Mouse (Mus musculus) G1E-ER4 (cell line): ENCODE measurements around the gene Gadd45b. TPM values are rescaled to one million over a fixed set of nuclear protein-coding genes. Genes with fewer than 3 reads are reported as not detected.

ENCODE experiments used
- GATA1 ChIP-seq: IDR thresholded peaks from one replicate; pipeline ENCODE4 v1.8.0; 2012; ENCODE audit warnings: low read length, inconsistent platforms
- polyA plus RNA-seq: library from polyadenylated mRNA; stranded (reverse); fragments of >175 nt; gene quantifications from 2 replicates; pipeline ENCODE4 v1.2.3, GENCODE M21; 2012

Gadd45b gene
- 0.55 and 1.3 TPM in 2 replicates for polyA plus RNA-seq

DNA sequence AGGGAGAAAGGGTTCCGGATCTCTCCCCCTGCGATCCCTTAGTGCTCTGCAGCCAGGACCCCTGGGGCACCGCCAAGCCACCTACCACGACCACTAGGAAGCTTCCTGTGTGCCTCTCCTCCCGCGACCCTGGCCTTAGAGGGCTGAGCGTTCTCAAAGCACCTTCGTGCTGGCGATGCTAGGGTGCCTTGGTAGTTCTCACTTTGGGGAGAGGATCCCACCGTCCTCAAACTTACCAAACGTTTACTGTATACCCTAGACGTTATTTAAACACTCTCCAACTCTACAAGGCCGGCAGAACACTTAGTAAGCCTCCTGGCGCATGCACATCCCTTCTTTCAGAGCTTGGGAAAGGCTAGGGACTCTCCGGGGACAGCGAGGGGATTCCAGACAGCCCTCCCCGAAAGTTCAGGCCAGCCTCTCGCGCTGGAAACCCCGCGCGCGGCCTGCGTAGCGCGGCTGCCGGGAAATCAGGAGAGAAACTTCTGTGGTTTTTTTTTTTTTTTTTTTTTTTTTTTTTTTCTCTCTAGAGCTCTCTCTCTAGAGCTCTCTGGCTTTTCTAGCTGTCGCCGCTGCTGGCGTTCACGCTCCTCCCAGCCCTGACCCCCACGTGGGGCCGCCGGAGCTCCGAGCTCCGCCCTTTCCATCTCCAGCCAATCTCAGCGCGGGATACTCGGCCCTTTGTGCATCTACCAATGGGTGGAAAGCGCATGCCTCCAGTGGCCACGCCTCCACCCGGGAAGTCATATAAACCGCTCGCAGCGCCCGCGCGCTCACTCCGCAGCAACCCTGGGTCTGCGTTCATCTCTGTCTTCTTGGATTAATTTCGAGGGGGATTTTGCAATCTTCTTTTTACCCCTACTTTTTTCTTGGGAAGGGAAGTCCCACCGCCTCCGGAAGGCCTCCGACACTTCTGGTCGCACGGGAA is at the start of gene Gadd45b:
Gadd45b (plus strand) TSS at position 775 of the 928 bp plus-strand sequence.
- TF ChIP-seq GATA1 = no peak

DNA sequence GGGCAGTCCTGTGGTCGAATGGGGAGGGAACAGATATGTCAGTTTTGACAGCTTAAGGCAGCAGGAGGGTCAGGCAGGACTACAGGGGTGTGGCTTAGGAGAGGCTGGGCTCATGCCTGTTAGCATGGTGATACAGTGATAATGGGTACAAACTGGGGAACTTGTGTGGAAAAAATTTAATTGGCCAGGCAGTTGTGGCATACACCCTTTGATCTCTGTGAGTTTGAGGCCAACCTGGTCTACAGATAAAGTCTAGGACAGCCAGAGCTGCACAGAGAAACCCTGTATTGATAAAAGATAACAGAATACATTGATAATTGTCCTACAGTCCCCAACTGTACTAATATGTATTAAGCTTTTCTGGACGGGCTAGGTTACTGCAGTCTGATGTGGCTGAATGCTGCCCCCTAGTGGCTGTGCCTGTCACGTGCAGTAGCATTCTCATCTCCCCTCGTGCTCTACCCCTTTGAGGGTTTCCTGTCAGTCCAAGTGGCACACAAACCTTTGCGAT is 49.7 kb upstream of the Gadd45b start:
- TF ChIP-seq GATA1 = no peak

- no peak for TF ChIP-seq GATA1
These were observed 49.0 kb upstream of the Gadd45b start for GRCm38 (mm10) chr10:80880901-80881300.

DNA sequence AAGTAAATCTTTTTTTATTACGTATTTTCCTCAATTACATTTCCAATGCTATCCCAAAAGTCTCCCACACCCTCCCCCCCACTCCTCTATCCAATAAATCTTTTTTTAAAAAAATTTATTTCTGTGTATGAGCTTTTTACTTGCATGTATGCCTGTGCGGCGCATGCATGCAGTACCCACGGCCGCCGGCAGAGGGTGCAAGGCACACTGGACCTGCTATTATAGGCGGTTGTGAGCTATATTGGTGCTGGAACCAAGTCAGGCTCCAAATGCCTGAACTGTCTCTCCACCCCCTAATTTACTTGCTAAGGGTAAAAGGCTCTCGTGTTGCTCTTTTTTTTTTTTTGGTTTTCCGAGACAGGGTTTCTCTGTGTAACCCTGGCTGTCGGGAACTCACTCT is 48.6 kb upstream of the Gadd45b start:
- TF ChIP-seq GATA1 = no peak

DNA sequence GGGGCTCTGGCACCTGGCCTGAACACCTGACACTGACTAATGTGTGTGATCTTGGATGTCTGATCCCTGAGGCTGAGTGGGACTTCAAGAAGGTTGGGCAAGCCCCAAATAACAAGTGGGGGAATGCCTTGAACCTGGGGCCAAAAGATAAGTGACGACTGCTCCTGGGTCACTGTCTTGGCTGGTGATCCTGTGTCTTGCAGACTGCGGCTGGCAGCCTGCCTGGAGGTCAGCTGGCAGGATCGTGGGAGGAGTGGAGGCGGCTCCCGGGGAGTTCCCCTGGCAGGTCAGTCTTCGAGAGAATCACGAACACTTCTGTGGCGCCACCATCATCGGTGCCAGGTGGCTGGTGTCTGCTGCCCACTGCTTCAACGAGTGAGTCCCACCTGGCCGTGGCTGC is 42.7 kb upstream of the Gadd45b start:
- TF ChIP-seq GATA1 = no peak

GRCm38 (mm10) chr10:80895100-80895499 is 34.8 kb upstream of the Gadd45b start:
- no peak for TF ChIP-seq GATA1

DNA sequence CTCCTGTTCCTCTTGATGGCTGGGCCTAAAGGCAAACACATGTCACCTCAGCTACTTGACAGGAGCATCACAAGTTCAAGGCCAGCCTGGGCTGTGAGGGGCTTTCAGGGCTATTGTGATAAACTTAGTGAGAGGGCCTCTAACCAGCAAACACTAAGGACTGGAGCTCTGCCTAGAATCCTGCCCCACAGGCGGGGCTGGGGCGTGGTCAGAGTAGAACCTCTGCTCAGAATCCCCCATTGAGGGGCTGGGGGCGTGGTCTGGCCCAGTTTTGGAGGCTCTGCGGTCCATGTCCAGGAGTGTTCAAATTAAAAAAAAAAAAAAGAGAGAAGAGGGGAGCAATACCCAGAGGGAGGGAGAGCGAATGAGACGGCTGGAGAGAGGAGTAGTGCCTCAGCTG is 34.2 kb upstream of the Gadd45b start:
- TF ChIP-seq GATA1 = no peak

GRCm38 (mm10) chr10:80896581-80897485 is 33.0 kb upstream of the Gadd45b start:
- TF ChIP-seq GATA1 = no peak

- no peak for TF ChIP-seq GATA1
These were observed 31.9 kb upstream of the Gadd45b start for GRCm38 (mm10) chr10:80897861-80898510.

DNA sequence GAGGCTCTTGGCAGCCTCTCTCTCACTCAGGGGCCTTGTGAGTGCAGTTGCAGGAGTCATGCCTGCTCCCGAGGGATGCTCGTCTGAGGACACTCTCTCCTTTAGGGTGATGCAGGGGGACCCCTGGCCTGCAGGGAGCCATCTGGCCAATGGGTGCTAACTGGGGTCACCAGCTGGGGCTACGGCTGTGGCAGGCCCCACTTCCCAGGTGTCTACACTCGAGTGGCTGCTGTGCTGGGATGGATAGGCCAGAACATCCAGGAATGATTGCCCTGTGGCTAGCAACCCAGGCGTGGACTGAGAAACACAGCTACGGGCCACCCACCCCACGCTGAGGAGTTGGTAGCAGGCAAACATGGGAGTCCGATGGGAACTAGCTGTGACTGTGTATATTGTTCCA is 30.8 kb upstream of the Gadd45b start:
- no peak for TF ChIP-seq GATA1

DNA sequence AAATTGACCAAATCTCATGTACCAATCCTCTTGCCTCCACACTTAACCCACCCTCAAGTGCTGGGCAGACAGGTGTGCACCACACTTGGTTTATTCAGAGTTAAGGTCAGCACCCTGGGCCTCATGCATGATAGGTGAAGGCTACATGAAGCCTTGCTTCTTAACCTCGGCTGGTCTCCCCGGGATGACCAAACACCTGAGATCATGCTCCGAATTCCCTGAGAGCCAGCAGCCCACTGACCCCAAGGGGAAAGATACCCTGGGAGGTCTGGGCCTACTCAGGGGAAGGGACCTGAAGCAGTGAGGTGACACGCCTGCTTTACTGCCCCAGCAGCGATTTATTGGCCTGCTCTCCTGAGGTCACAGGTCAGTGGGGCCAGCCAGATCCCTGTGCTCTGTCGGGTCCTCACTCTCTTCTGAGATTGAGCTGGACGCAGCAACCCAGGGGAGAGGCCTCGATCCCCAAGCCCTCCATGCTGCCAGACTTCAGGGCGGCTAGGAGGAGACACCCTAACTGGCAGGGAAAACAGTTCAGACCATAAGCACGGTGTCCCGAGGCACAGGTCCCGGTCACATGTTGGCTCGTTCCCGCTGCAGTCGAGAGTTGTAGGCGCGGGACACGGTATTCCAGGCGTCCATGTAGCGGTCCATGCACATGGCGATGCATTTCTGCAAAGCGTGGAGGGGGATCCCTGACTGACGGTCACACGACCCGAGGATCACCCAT is 30.1 kb upstream of the Gadd45b start:
- no peak for TF ChIP-seq GATA1

DNA sequence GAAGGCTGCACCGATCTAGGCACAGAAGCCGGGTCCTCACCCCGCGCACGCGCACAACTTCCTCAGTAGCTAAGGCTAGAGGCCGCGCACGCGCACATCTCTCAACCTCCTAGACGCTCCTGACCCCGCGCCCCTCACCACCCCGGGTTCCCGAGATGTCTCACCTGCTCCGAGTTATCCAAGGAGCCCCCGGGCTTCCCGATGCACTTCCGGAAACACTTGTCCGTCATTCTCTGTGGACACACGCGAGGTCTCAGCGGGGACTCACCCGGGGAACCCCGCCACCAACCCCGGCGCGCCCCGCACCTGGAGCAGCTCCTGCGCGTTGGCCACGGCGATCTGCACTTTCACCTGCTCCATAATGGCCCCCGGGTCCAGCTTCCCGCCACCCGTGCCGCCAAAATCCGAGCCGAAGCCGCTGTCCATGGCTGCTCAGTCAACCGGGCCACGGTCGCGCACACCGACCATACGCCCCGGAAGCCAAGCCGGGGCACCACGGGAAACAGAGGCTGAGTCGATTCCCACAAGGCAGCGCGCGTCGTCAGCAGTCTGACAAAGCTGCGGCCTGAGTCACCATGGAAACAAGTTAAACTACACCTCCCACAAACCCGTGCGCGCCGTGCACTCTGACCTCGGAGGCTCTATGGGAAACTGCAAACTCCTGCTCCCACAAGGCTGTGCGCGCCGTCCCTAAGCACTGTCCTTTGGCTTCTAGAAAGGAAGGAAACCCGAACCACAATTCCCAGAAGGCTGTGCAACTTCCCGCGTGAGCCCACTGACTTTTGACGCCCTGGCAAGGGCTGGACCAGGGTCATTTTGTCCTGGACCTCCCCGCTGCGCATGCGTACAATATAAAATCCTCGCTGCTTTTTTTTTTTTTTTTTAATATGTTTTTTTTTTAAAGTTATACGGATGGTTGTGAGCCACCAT is 29.3 kb upstream of the Gadd45b start, which contains the start of gene Timm13:
Timm13 (minus strand) TSS at position 652 of the 930 bp plus-strand sequence.
- no peak for TF ChIP-seq GATA1

DNA sequence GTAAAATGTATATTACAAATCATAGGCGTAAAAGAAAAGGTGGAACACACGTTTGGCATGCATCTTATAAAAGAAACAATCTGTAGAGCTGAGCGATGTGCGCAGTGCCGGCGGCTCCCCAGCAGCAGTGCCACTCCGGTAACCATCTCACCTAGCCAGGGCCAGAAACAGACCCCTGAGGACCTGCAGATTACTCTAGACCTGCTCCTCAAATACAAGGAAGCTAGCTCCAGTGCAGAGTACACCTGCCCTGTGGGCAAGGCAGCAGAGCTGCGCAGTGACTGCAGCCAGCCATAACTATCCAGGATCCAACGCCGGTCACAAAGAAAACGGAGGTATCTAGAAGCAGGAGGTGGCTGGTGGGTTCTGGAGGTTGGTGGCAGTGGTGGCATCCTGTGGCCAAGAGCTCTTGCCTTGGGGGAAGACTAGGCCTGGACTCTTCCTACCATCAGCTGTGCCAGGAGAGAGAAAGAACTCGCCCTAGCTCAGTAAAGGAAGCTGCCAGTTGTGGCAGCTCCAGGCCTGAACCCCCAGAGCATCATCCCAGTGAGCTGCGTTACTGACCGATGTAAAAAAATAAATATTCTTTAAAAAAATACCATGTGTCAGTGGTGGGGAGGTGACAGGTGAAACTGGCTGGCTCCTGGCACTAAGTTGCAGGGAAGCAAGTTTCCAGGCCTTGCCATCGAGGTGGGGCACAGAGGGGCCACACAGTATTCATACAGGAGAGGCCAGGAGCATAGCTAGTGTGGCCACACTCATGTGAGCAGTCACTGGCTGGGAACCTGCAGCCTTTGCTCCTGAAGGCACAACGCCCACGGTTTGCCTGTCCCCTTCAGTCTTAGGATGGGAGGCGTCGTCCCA is 28.2 kb upstream of the Gadd45b start:
- TF ChIP-seq GATA1 = no peak
